Mouse (Mus musculus) liver, embryonic 14.5 days (tissue): ENCODE results near the gene Heyl. TPM values are rescaled to one million over a fixed set of nuclear protein-coding genes. Genes with fewer than 3 reads are reported as not detected.

ENCODE experiments used
- ATAC-seq: fragments of 200-750 bp; cut with Nextera tagmentation; 2 replicates; pipeline ENCODE4 v1.8.0; 2017; ENCODE audit warnings: moderate number of reproducible peaks, mild to moderate bottlenecking, moderate library complexity; ENCODE audit not compliant: insufficient read depth
- DNase-seq, 3 experiments: peaks; one replicate each; pipeline ENCODE4 v3.0.0-alpha.2; 2012 to 2013; ENCODE audit warnings: low read depth in 3 of 3, low spot score in 3 of 3
- H3K27ac ChIP-seq: fragments of 300-500 bp; sonication (generic); 2 replicates; pipeline ENCODE4 v1.5.1; 2014; ENCODE audit warnings: moderate library complexity, mild to moderate bottlenecking, control low read depth, inconsistent platforms
- H3K27me3 ChIP-seq: fragments of 300-500 bp; sonication (generic); 2 replicates; pipeline ENCODE4 v1.6.1; 2014; ENCODE audit warnings: mild to moderate bottlenecking, low read length, moderate library complexity; ENCODE audit not compliant: control insufficient read depth, insufficient read depth
- H3K36me3 ChIP-seq: fragments of 300-500 bp; sonication (generic); replicated peaks from 2 replicates; pipeline ENCODE4 v1.6.1; 2014; ENCODE audit warnings: low read depth; ENCODE audit not compliant: control insufficient read depth, insufficient read depth
- H3K4me1 ChIP-seq, 2 experiments: fragments of 200-500 bp in 1 of 2; fragments of 300-500 bp in 1 of 2; sonication (generic) in 1 of 2; replicated peaks; 2 replicates each; pipeline ENCODE4 v1.6.1; 2012 to 2014; ENCODE audit warnings: antibody characterized with exemption in 1 of 2, inconsistent platforms in 1 of 2, low read length in 1 of 2; ENCODE audit not compliant: control insufficient read depth in 2 of 2, insufficient read depth in 2 of 2
- H3K4me2 ChIP-seq: fragments of 300-500 bp; sonication (generic); 2 replicates; pipeline ENCODE4 v1.6.1; 2014; ENCODE audit warnings: low read depth, mild to moderate bottlenecking, control low read depth, moderate library complexity
- H3K4me3 ChIP-seq, 2 experiments: fragments of 200-500 bp in 1 of 2; fragments of 300-500 bp in 1 of 2; sonication (generic) in 1 of 2; 2 replicates each; pipeline ENCODE4 v1.5.1; 2012 to 2014; ENCODE audit warnings: low read depth in 2 of 2, low read length in 2 of 2, mild to moderate bottlenecking in 2 of 2, control low read depth in 1 of 2, inconsistent platforms in 1 of 2, moderate library complexity in 1 of 2; ENCODE audit not compliant: insufficient read depth in 1 of 2
- H3K9ac ChIP-seq: fragments of 300-500 bp; sonication (generic); replicated peaks from 2 replicates; pipeline ENCODE4 v1.6.1; 2014; ENCODE audit warnings: mild to moderate bottlenecking, control low read depth, moderate library complexity
- H3K9me3 ChIP-seq: fragments of 300-500 bp; sonication (generic); 2 replicates; pipeline ENCODE4 v1.6.1; 2016; ENCODE audit warnings: low read length, mixed read lengths; ENCODE audit not compliant: control insufficient read depth
- CTCF ChIP-seq: IDR thresholded peaks from 2 replicates; pipeline ENCODE4 v1.5.1; 2016; ENCODE audit warnings: antibody characterized with exemption, low read depth, control low read depth
- EP300 ChIP-seq: IDR thresholded peaks from 2 replicates; pipeline ENCODE4 v1.6.1; 2016; ENCODE audit warnings: antibody characterized with exemption, low read depth
- WGBS: fragments of 180-500 bp; shearing (Covaris S2); extraction: QIAGEN DNeasy Blood & Tissue Kit; methylation state at CpG from one replicate; pipeline ENCODE4 v1.1.7; 2014; ENCODE audit not compliant: insufficient replicate concordance; 5-methylcytosine and 5-hydroxymethylcytosine counted together
- polyA plus RNA-seq, 2 experiments: library from polyadenylated mRNA; depleted of rRNA in 1 of 2; stranded (reverse) in 1 of 2; unstranded in 1 of 2; fragments of >200 nt; fragmentation: Nextera tagmentation in 1 of 2; extraction: Ambion mirVana in 1 of 2; gene quantifications; 2 replicates each; pipeline versions ENCODE4 v1.2.1 to v1.2.3; 2012 to 2014

Gene Heyl
- polyA plus RNA-seq, 2 experiments: 0.42 to 0.46 TPM

DNA sequence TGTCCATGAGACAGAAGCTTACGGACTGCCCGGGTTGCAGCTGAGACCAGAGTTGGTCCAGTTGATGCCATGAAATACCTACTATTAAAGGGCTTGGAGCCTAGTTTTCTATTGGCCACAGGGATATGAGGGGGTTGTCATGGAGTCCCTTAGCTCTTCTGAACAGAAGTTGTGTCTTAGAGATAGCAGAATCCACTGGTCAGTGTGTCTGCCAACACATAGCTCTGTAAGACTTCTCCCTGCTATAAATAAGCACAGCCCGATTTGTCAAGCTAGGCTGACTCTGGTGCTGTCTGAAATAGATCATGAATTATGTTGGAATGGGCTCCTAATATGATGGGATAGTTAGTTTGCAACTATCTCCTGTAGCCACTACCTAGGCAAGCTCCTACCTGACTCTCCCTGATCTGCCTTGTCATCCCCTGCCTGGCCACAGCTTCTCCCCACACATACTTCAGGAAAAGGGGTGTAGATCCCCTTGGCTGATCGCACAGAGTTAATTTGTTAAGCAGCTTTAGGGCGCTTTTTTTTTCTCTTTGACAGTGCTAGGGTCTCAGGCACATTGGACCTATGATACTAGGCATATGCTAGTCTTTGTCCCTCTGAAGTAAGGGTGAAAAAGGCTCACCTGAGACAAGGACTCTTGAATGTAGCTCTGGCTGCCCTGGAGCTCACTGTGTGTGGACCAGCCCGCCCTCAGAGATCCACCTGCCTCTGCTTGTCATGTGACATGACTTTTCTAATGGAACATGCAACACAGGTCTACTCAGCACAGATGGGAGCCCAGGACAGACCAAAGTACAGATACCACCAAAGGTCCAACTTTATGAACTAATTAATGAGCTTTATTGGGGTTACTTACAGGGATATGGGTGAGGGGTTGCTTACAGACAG lies 51.6 kb downstream of the Heyl start:
- ATAC-seq: peak; percentile 34; the same call in 1 of the 2 replicates
- peaks cover 64% of the 10 kb centered on the region for H3K36me3 ChIP-seq
- peak overlapping the region; percentile 99 for H3K9ac ChIP-seq
- peak overlapping the region; percentile 98 to 99 for H3K4me3 ChIP-seq
- TF ChIP-seq EP300: no peak
- TF ChIP-seq CTCF: no peak
- no peaks in the 10 kb centered on the region for H3K27me3 ChIP-seq
- 27% methylated on average over 6 of the region's 6 CpGs for WGBS
- DNase-seq: peak in 1 of 3 experiments; percentile 35
- H3K4me2 ChIP-seq: peak overlapping the region; percentile 71
- peaks cover 17 to 29% of the 10 kb centered on the region in 2 experiments for H3K4me1 ChIP-seq
- peak overlapping the region; percentile 96 for H3K27ac ChIP-seq
- no peaks in the 10 kb centered on the region for H3K9me3 ChIP-seq

DNA sequence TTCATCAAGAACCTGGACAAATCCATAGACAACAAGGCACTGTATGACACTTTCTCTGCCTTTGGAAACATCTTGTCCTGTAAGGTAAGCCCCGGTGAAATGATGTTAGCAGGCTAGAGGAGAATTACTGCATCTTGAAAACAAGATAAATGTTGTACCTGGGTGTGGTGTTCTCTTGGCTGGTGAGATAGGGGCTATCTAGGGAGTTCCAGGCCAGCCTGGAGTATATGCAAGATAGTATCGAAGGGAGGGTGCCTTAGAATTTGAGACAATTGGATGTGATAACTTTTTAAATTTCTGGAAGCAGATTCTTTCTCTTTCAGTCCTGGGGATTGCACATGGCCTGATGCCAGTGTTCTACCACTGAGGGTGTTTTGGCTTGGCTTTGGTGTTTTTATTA lies 53.4 kb downstream of the Heyl start:
- DNase-seq: peak; percentile 86 to 91 (median 86)
- Histone ChIP-seq H3K36me3 (peaks cover 82% of the 10 kb centered on the region), H3K4me1 (peaks cover 11 to 22% of the 10 kb centered on the region in 2 experiments), H3K27me3 (no peaks in the 10 kb centered on the region), H3K27ac (peak overlapping the region; percentile 96), H3K9me3 (no peaks in the 10 kb centered on the region), H3K4me3 (peak overlapping the region; percentile 98 to 99), H3K9ac (peak overlapping the region; percentile 99), H3K4me2 (peak overlapping the region; percentile 71)
- 18% methylated on average over 2 of the region's 2 CpGs for WGBS
- no peak for TF ChIP-seq CTCF
- peak; percentile 99 for TF ChIP-seq EP300
- peak; percentile 76 for ATAC-seq

DNA sequence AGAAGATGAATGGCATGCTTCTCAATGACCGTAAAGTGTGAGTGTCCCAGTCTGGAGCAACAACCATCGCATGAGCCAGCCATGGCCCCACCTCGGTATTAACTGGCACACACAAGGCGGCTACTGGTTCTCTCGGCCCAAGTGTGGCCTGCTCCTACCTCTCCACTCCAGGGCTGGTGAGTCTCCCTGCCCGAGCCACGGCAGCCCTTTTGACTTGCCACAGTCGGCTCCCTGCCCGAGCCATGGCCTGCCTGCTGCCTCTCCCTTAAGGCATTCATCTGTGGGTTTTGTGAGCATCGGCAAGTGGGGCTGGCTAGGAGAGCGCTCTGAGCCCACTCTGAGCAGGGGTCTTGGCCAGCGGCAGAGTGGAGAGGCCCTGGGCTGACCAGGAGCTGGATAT lies 55.7 kb downstream of the Heyl start:
- no peak overlapping the region for H3K4me2 ChIP-seq
- 87% methylated on average over 12 of the region's 12 CpGs for WGBS
- DNase-seq (no peak), ATAC-seq (no peak)
- no peaks in the 10 kb centered on the region for H3K9me3 ChIP-seq
- no peak overlapping the region for H3K4me3 ChIP-seq
- peaks cover 9 to 17% of the 10 kb centered on the region in 2 experiments for H3K4me1 ChIP-seq
- H3K36me3 ChIP-seq: peaks cover 100% of the 10 kb centered on the region
- no peak overlapping the region for H3K27ac ChIP-seq
- H3K9ac ChIP-seq: no peak overlapping the region
- TF ChIP-seq EP300: no peak
- no peak for TF ChIP-seq CTCF
- no peaks in the 10 kb centered on the region for H3K27me3 ChIP-seq

DNA sequence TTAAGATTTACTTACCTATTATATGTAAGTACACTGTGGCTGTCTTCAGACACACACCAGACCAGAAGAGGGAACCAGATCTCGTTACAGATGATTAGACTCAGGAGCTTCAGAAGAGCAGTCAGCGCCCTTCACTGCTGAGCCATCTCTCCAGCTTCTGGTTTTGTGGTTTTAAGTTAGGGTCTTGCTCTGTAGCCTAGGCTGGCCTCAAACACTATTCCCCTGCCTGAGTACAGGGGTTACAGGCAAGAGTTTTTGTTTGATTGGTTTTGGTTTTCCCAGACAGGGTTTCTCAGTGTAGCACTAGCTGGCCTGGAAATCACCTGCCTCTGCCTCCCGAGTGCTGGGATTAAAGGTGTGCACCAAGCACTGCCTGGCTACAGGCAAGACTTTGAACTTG lies 59.0 kb downstream of the Heyl start:
- Histone ChIP-seq H3K4me2 (no peak overlapping the region), H3K4me3 (no peak overlapping the region), H3K27ac (no peak overlapping the region), H3K9me3 (no peaks in the 10 kb centered on the region), H3K27me3 (no peaks in the 10 kb centered on the region), H3K9ac (no peak overlapping the region), H3K4me1 (peaks cover 3 to 8% of the 10 kb centered on the region in 2 experiments; a peak in 3 of 4 replicates), H3K36me3 (peaks cover 100% of the 10 kb centered on the region)
- ATAC-seq (no peak), DNase-seq (no peak)
- TF ChIP-seq EP300: no peak
- no peak for TF ChIP-seq CTCF
- 72% methylated on average over 3 of the region's 3 CpGs for WGBS

DNA sequence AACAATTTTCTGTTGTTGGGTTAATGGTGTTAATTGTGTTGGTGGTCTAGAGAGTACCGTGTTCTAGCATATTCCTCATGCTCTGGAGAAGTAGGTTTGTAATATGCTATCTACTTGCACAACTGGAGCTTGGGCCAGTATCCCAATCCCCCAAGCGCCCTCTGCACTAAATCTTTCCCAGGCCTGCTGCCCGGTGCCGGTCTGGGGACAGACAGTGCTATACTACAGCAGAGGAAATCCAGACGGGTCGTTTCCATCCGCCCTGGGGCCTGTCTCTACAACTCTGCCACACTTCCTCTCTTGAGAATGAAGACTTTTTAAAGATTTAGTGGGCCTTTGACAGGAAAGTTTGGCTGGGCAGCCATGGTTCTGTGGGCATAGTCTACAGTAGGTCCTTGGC lies 59.6 kb downstream of the Heyl start:
- Histone ChIP-seq H3K4me1 (peaks cover 0 to 3% of the 10 kb centered on the region in 2 experiments; a peak in 2 of 4 replicates), H3K27me3 (no peaks in the 10 kb centered on the region), H3K9ac (no peak overlapping the region), H3K36me3 (peaks cover 100% of the 10 kb centered on the region), H3K9me3 (no peaks in the 10 kb centered on the region), H3K4me2 (no peak overlapping the region), H3K4me3 (no peak overlapping the region), H3K27ac (no peak overlapping the region)
- 83% methylated on average over 7 of the region's 7 CpGs for WGBS
- DNase-seq: no peak
- no peak for ATAC-seq
- TF ChIP-seq CTCF: no peak
- TF ChIP-seq EP300: no peak
